Mouse (Mus musculus): ENCODE results near the gene Dnajc11. TPM values are rescaled to one million over a fixed set of nuclear protein-coding genes. Genes with fewer than 3 reads are reported as not detected.

Gene Dnajc11
- polyA plus RNA-seq, 1 experiment: 45.2 TPM

GRCm38 (mm10) chr4:151957584-151958315, 24.3 kb downstream of the Dnajc11 start:
- Histone ChIP-seq H3K4me1 (ENCODE audit: control insufficient read depth, insufficient read depth, low read length) (no peaks in the 10 kb centered on the region), H3K27ac (ENCODE audit: insufficient read depth, low read length) (no peak overlapping the region), H3K4me3 (ENCODE audit: insufficient read depth, low read length) (no peak overlapping the region)
- TF ChIP-seq CTCF (IDR thresholded peaks at IDR 0.05; ENCODE audit: borderline replicate concordance, insufficient read depth, low read length): no peak
- no peak for TF ChIP-seq POLR2A (IDR thresholded peaks at IDR 0.05; ENCODE audit: low read depth, low read length)

GRCm38 (mm10) chr4:151959849-151960512, 26.5 kb downstream of the Dnajc11 start:
- no peak overlapping the region for H3K4me3 ChIP-seq (ENCODE audit: insufficient read depth, low read length)
- no peaks in the 10 kb centered on the region for H3K4me1 ChIP-seq (ENCODE audit: control insufficient read depth, insufficient read depth, low read length)
- no peak overlapping the region for H3K27ac ChIP-seq (ENCODE audit: insufficient read depth, low read length)
- TF ChIP-seq POLR2A (IDR thresholded peaks at IDR 0.05; ENCODE audit: low read depth, low read length): no peak
- no peak for TF ChIP-seq CTCF (IDR thresholded peaks at IDR 0.05; ENCODE audit: borderline replicate concordance, insufficient read depth, low read length)

GRCm38 (mm10) chr4:151960513-151960854, 27.0 kb downstream of the Dnajc11 start:
- H3K27ac ChIP-seq (ENCODE audit: insufficient read depth, low read length): no peak overlapping the region
- TF ChIP-seq CTCF (IDR thresholded peaks at IDR 0.05; ENCODE audit: borderline replicate concordance, insufficient read depth, low read length) (no peak), POLR2A (IDR thresholded peaks at IDR 0.05; ENCODE audit: low read depth, low read length) (no peak)
- H3K4me1 ChIP-seq (ENCODE audit: control insufficient read depth, insufficient read depth, low read length): no peaks in the 10 kb centered on the region
- H3K4me3 ChIP-seq (ENCODE audit: insufficient read depth, low read length): no peak overlapping the region

- no peak overlapping the region for H3K27ac ChIP-seq (ENCODE audit: insufficient read depth, low read length)
- no peaks in the 10 kb centered on the region for H3K4me1 ChIP-seq (ENCODE audit: control insufficient read depth, insufficient read depth, low read length)
- H3K4me3 ChIP-seq (ENCODE audit: insufficient read depth, low read length): no peak overlapping the region
- TF ChIP-seq POLR2A (IDR thresholded peaks at IDR 0.05; ENCODE audit: low read depth, low read length): no peak
- TF ChIP-seq CTCF (IDR thresholded peaks at IDR 0.05; ENCODE audit: borderline replicate concordance, insufficient read depth, low read length): no peak
These were observed 29.3 kb downstream of the Dnajc11 start for GRCm38 (mm10) chr4:151962817-151963216.

GRCm38 (mm10) chr4:151968204-151968921, 34.9 kb downstream of the Dnajc11 start:
- no peak for TF ChIP-seq POLR2A (IDR thresholded peaks at IDR 0.05; ENCODE audit: low read depth, low read length)
- H3K4me3 ChIP-seq (ENCODE audit: insufficient read depth, low read length): no peak overlapping the region
- no peaks in the 10 kb centered on the region for H3K4me1 ChIP-seq (ENCODE audit: control insufficient read depth, insufficient read depth, low read length)
- H3K27ac ChIP-seq (ENCODE audit: insufficient read depth, low read length): no peak overlapping the region

- TF ChIP-seq POLR2A (IDR thresholded peaks at IDR 0.05; ENCODE audit: low read depth, low read length) (no peak), CTCF (IDR thresholded peaks at IDR 0.05; ENCODE audit: borderline replicate concordance, insufficient read depth, low read length) (peak; percentile 41; the same call in 1 of the 2 replicates)
- H3K4me3 ChIP-seq (ENCODE audit: insufficient read depth, low read length): no peak overlapping the region
- no peak overlapping the region for H3K27ac ChIP-seq (ENCODE audit: insufficient read depth, low read length)
- H3K4me1 ChIP-seq (ENCODE audit: control insufficient read depth, insufficient read depth, low read length): no peaks in the 10 kb centered on the region
These were observed 38.9 kb downstream of the Dnajc11 start for GRCm38 (mm10) chr4:151972221-151972967.

GRCm38 (mm10) chr4:151975441-151975840, 42.0 kb downstream of the Dnajc11 start:
- TF ChIP-seq POLR2A (IDR thresholded peaks at IDR 0.05; ENCODE audit: low read depth, low read length): no peak
- TF ChIP-seq CTCF (IDR thresholded peaks at IDR 0.05; ENCODE audit: borderline replicate concordance, insufficient read depth, low read length): no peak
- Histone ChIP-seq H3K4me3 (ENCODE audit: insufficient read depth, low read length) (no peak overlapping the region), H3K4me1 (ENCODE audit: control insufficient read depth, insufficient read depth, low read length) (no peaks in the 10 kb centered on the region), H3K27ac (ENCODE audit: insufficient read depth, low read length) (no peak overlapping the region)

GRCm38 (mm10) chr4:151977748-151978147, 44.3 kb downstream of the Dnajc11 start:
- H3K4me3 ChIP-seq (ENCODE audit: insufficient read depth, low read length): no peak overlapping the region
- no peaks in the 10 kb centered on the region for H3K4me1 ChIP-seq (ENCODE audit: control insufficient read depth, insufficient read depth, low read length)
- TF ChIP-seq CTCF (IDR thresholded peaks at IDR 0.05; ENCODE audit: borderline replicate concordance, insufficient read depth, low read length): peak; percentile 77
- no peak for TF ChIP-seq POLR2A (IDR thresholded peaks at IDR 0.05; ENCODE audit: low read depth, low read length)
- no peak overlapping the region for H3K27ac ChIP-seq (ENCODE audit: insufficient read depth, low read length)

GRCm38 (mm10) chr4:151980699-151981098, 47.2 kb downstream of the Dnajc11 start:
- no peaks in the 10 kb centered on the region for H3K4me1 ChIP-seq (ENCODE audit: control insufficient read depth, insufficient read depth, low read length)
- H3K27ac ChIP-seq (ENCODE audit: insufficient read depth, low read length): no peak overlapping the region
- H3K4me3 ChIP-seq (ENCODE audit: insufficient read depth, low read length): no peak overlapping the region
- TF ChIP-seq POLR2A (IDR thresholded peaks at IDR 0.05; ENCODE audit: low read depth, low read length): no peak
- TF ChIP-seq CTCF (IDR thresholded peaks at IDR 0.05; ENCODE audit: borderline replicate concordance, insufficient read depth, low read length): no peak
